Mouse (Mus musculus) brain, embryonic 14.5 days (tissue): Measurements from ENCODE around the gene Zfp286.

Experiments
- CTCF ChIP-seq: fragments of 200-500 bp; IDR thresholded peaks from 2 replicates; pipeline ENCODE4 v1.5.1; 2012; ENCODE audit warnings: inconsistent platforms, mild to moderate bottlenecking, moderate library complexity, borderline replicate concordance; ENCODE audit not compliant: insufficient read depth, insufficient read length; ENCODE audit errors: extremely low read depth
- POLR2A ChIP-seq: fragments of 200-500 bp; IDR thresholded peaks from 2 replicates; pipeline ENCODE4 v1.6.1; 2012; ENCODE audit warnings: mild to moderate bottlenecking, inconsistent platforms, borderline replicate concordance; ENCODE audit not compliant: poor library complexity, insufficient read depth, insufficient read length, severe bottlenecking; ENCODE audit errors: extremely low read depth

- TF ChIP-seq CTCF (peak; percentile 90), POLR2A (no peak)
Observed at GRCm38 (mm10) chr11:62744103-62744502, 45.2 kb downstream of the Zfp286 start.
